Mouse (Mus musculus): ENCODE measurements around the gene Btbd17.
A peak's percentile ranks its signal among the peaks of the same experiment; 100 is the strongest.

Btbd17 gene

DNA sequence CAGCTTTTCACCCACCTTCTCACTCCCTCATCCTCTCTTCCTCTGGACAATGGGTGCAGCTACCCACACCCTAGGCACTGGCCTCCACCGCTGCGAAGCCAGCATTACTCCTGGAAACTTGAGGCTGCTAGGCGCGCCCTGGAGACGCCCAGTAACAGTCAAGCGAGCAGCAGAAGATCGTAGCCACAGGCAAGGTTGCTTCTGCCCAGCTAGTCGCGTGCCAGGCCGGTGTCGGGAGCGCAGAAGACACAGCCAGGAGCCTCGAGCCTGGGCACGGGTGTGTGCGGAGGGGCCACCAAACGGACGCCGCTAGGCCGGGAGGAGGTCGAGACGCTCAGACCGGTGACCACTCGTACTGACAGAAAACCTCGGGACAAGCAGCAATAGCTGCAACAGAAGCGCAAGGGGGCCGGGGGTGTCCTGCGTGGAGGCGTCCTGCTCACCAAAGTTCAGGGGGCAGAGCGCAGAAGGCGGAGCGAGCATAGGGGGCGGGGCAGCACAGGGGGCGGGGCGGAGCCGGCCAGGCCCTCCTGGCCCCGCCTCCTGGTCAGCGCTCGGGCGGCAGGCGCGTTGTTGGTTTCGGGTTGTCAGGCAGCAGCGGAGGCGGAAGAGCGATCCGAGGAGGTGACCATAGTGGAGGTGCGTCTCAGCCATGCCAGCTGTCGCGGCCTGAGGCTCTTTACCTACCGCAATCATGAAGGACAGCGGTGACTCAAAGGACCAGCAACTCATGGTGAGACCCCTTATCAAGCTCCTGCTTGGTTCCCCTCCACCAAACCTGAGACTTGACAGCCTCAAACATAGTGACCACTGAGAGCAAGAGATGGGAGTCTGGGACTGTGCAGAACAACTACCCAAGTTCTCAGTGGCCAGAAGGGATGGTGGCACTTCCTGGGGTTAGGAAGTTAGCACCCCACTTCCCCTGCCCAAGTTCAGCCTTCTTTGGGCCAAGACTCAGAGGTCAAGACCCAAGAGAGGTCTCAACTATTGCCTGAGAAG lies 30.6 kb downstream of the Btbd17 start, which contains the start of gene Kif19a:
Kif19a (plus strand) TSS at position 569 of the 999 bp plus-strand sequence.
- peak; percentile 82 for DNase-seq (ENCODE audit: low spot score)

- DNase-seq (ENCODE audit: low spot score) = no peak
Measured at GRCm38 (mm10) chr11:114747564-114748138, 48.1 kb downstream of the Btbd17 start.

- peak; percentile 96 for DNase-seq (ENCODE audit: low spot score)
Measured at GRCm38 (mm10) chr11:114745134-114745533, 50.6 kb downstream of the Btbd17 start.

GRCm38 (mm10) chr11:114741451-114741850 lies 54.3 kb downstream of the Btbd17 start:
- DNase-seq (ENCODE audit: low spot score) = peak; percentile 66
